Mouse (Mus musculus) thymus, adult 2 months (tissue): ENCODE results near the gene Alx3.

Experiments
- CTCF ChIP-seq: fragments of 200-500 bp; IDR thresholded peaks from 2 replicates; pipeline ENCODE4 v1.5.1; 2012; ENCODE audit warnings: mild to moderate bottlenecking, control low read depth, low read length, moderate library complexity, borderline replicate concordance; ENCODE audit not compliant: control insufficient read depth, poor library complexity, insufficient read depth; ENCODE audit errors: extremely low read depth
- POLR2A ChIP-seq: fragments of 200-500 bp; IDR thresholded peaks from 2 replicates; pipeline ENCODE4 v1.6.1; 2012; ENCODE audit warnings: mild to moderate bottlenecking, low read length, control low read depth, moderate library complexity; ENCODE audit not compliant: control insufficient read depth, poor library complexity, insufficient read depth; ENCODE audit errors: extremely low read depth

- TF ChIP-seq CTCF (no peak), POLR2A (no peak)
These were observed 1.2 kb upstream of the Alx3 start for GRCm38 (mm10) chr3:107593632-107594031.
